Mouse (Mus musculus) lung, postnatal 0 days (tissue): ENCODE data around the gene Cerk. TPM values are rescaled to one million over a fixed set of nuclear protein-coding genes. Genes with fewer than 3 reads are reported as not detected.
"Not testable (repeated sequence)": the region's sequence is repeated elsewhere in the genome, so short reads cannot be mapped to it uniquely, and the experiment has no call there.

Experiments
- ATAC-seq: fragments of 200-750 bp; cut with Nextera tagmentation; 2 replicates; pipeline ENCODE4 v1.8.0; 2017; ENCODE audit warnings: moderate library complexity
- DNase-seq: peaks from one replicate; pipeline ENCODE4 v3.0.0-alpha.2; 2016; ENCODE audit warnings: low spot score
- H3K27ac ChIP-seq: fragments of 300-500 bp; sonication (generic); 2 replicates; pipeline ENCODE4 v1.5.1; 2014; ENCODE audit warnings: antibody characterized with exemption, mild to moderate bottlenecking, low read length, mixed read lengths
- H3K27me3 ChIP-seq: fragments of 300-500 bp; sonication (generic); replicated peaks from 2 replicates; pipeline ENCODE4 v1.6.1; 2014; ENCODE audit warnings: low read length, mixed read lengths; ENCODE audit not compliant: insufficient read depth
- H3K36me3 ChIP-seq: fragments of 300-500 bp; sonication (generic); 2 replicates; pipeline ENCODE4 v1.6.1; 2014; ENCODE audit warnings: low read length, mixed read lengths; ENCODE audit not compliant: insufficient read depth
- H3K4me1 ChIP-seq: fragments of 300-500 bp; sonication (generic); 2 replicates; pipeline ENCODE4 v1.6.1; 2014; ENCODE audit warnings: antibody characterized with exemption, low read depth, low read length, mixed read lengths; ENCODE audit not compliant: insufficient read depth
- H3K4me2 ChIP-seq: fragments of 300-500 bp; sonication (generic); replicated peaks from 2 replicates; pipeline ENCODE4 v1.6.1; 2014; ENCODE audit warnings: low read depth, mild to moderate bottlenecking, low read length, moderate library complexity, mixed read lengths
- H3K4me3 ChIP-seq: fragments of 300-500 bp; sonication (generic); 2 replicates; pipeline ENCODE4 v1.5.1; 2014; ENCODE audit warnings: low read depth, low read length
- H3K9ac ChIP-seq: fragments of 300-500 bp; sonication (generic); replicated peaks from 2 replicates; pipeline ENCODE4 v1.6.1; 2014; ENCODE audit warnings: low read depth, mild to moderate bottlenecking
- H3K9me3 ChIP-seq: fragments of 300-500 bp; sonication (generic); 2 replicates; pipeline ENCODE4 v1.6.1; 2016; ENCODE audit warnings: low read length, mixed read lengths
- CTCF ChIP-seq: IDR thresholded peaks from 2 replicates; pipeline ENCODE4 v1.5.1; 2016; ENCODE audit warnings: antibody characterized with exemption, mild to moderate bottlenecking
- EP300 ChIP-seq: IDR thresholded peaks from 2 replicates; pipeline ENCODE4 v1.6.1; 2016; ENCODE audit warnings: antibody characterized with exemption, mild to moderate bottlenecking, control low read depth
- WGBS: fragments of 180-500 bp; shearing (Covaris S2); extraction: QIAGEN DNeasy Blood & Tissue Kit; methylation state at CpG from one replicate; pipeline ENCODE4 v1.1.7; 2014; 5-methylcytosine and 5-hydroxymethylcytosine counted together
- polyA plus RNA-seq: library from polyadenylated mRNA; unstranded; fragments of >200 nt; fragmentation: Nextera tagmentation; extraction: Ambion mirVana; gene quantifications from 2 replicates; pipeline ENCODE4 v1.2.1, GENCODE M21; 2015

The Cerk gene
- polyA plus RNA-seq, 1 experiment from 2014 or later, result 16.9 TPM

GRCm38 (mm10) chr15:86180427-86180826, 5.5 kb downstream of the Cerk start:
- Histone ChIP-seq H3K27ac (no peak overlapping the region), H3K27me3 (no peaks in the 10 kb centered on the region), H3K36me3 (no peaks in the 10 kb centered on the region), H3K9me3 (no peaks in the 10 kb centered on the region), H3K4me3 (no peak overlapping the region), H3K9ac (no peak overlapping the region), H3K4me1 (peaks cover 6% of the 10 kb centered on the region), H3K4me2 (no peak overlapping the region)
- DNase-seq (no peak), ATAC-seq (no peak)
- TF ChIP-seq CTCF (no peak), EP300 (no peak)
- 72% methylated on average over 4 of the region's 4 CpGs for WGBS

GRCm38 (mm10) chr15:86178594-86178993, 7.3 kb downstream of the Cerk start:
- no peak for DNase-seq
- WGBS, result 85% methylated on average over 6 of the region's 6 CpGs
- no peak overlapping the region for H3K27ac ChIP-seq

GRCm38 (mm10) chr15:86177703-86178251, 8.2 kb downstream of the Cerk start:
- peak; percentile 31; the same call in 1 of the 2 replicates for TF ChIP-seq EP300
- not testable (repeated sequence) for H3K4me2 ChIP-seq, H3K27ac ChIP-seq, H3K9ac ChIP-seq, H3K4me3 ChIP-seq, H3K27me3 ChIP-seq, H3K36me3 ChIP-seq, H3K9me3 ChIP-seq
- DNase-seq, result peak; percentile 22
- WGBS, result 83% methylated on average over 2 of the region's 2 CpGs
- peak; percentile 72 for ATAC-seq
- H3K4me1 ChIP-seq, result peaks cover 13% of the 10 kb centered on the region

More at GRCm38 (mm10) chr15:86178594-86178993, 7.3 kb downstream of the Cerk start:
- H3K4me1 ChIP-seq, result peaks cover 6% of the 10 kb centered on the region
- no peaks in the 10 kb centered on the region for H3K9me3 ChIP-seq
- TF ChIP-seq CTCF (no peak), EP300 (no peak)
- H3K4me2 ChIP-seq, result no peak overlapping the region
- H3K36me3 ChIP-seq, result no peaks in the 10 kb centered on the region
- no peak overlapping the region for H3K9ac ChIP-seq
- H3K4me3 ChIP-seq, result no peak overlapping the region
- no peaks in the 10 kb centered on the region for H3K27me3 ChIP-seq
- no peak for ATAC-seq

GRCm38 (mm10) chr15:86176771-86177702, 8.9 kb downstream of the Cerk start:
- H3K36me3 ChIP-seq, result no peaks in the 10 kb centered on the region
- H3K9me3 ChIP-seq, result no peaks in the 10 kb centered on the region
- no peaks in the 10 kb centered on the region for H3K27me3 ChIP-seq
- H3K27ac ChIP-seq, result peak overlapping the region; percentile 51; the same call in 1 of the 2 replicates
- H3K4me1 ChIP-seq, result peaks cover 8% of the 10 kb centered on the region
- no peak overlapping the region for H3K9ac ChIP-seq
- 42% methylated on average over 21 of the region's 22 CpGs for WGBS
- DNase-seq (peak; percentile 52), ATAC-seq (peak; percentile 74)
- TF ChIP-seq EP300, result no peak
- no peak for TF ChIP-seq CTCF
- H3K4me2 ChIP-seq, result no peak overlapping the region
- no peak overlapping the region for H3K4me3 ChIP-seq

GRCm38 (mm10) chr15:86176166-86176565, 9.8 kb downstream of the Cerk start:
- Histone ChIP-seq H3K4me2 (no peak overlapping the region), H3K4me3 (no peak overlapping the region), H3K27ac (no peak overlapping the region), H3K4me1 (0 out of 2 replicates have a peak, but pooled peaks cover 7% of the 10 kb centered on the region), H3K9me3 (no peaks in the 10 kb centered on the region), H3K36me3 (no peaks in the 10 kb centered on the region), H3K9ac (no peak overlapping the region), H3K27me3 (no peaks in the 10 kb centered on the region)
- ATAC-seq (no peak), DNase-seq (no peak)
- WGBS, result 63% methylated on average over 10 of the region's 10 CpGs
- no peak for TF ChIP-seq EP300
- no peak for TF ChIP-seq CTCF

GRCm38 (mm10) chr15:86175253-86176050, 10.5 kb downstream of the Cerk start:
- ATAC-seq (no peak), DNase-seq (no peak)
- no peak overlapping the region for H3K27ac ChIP-seq
- no peaks in the 10 kb centered on the region for H3K36me3 ChIP-seq
- H3K9me3 ChIP-seq, result no peaks in the 10 kb centered on the region
- H3K27me3 ChIP-seq, result no peaks in the 10 kb centered on the region
- peaks cover 7% of the 10 kb centered on the region; the same call in 1 of the 2 replicates for H3K4me1 ChIP-seq
- no peak overlapping the region for H3K4me2 ChIP-seq
- H3K4me3 ChIP-seq, result no peak overlapping the region
- no peak overlapping the region for H3K9ac ChIP-seq
- WGBS, result 65% methylated on average over 3 of the region's 3 CpGs
- no peak for TF ChIP-seq EP300
- TF ChIP-seq CTCF, result no peak
